Mouse (Mus musculus): ENCODE measurements around the gene Rngtt. TPM values are rescaled to one million over a fixed set of nuclear protein-coding genes. Genes with fewer than 3 reads are reported as not detected.

Rngtt gene
- polyA plus RNA-seq, 1 experiment from 2014 or later, result 21.6 TPM

DNA sequence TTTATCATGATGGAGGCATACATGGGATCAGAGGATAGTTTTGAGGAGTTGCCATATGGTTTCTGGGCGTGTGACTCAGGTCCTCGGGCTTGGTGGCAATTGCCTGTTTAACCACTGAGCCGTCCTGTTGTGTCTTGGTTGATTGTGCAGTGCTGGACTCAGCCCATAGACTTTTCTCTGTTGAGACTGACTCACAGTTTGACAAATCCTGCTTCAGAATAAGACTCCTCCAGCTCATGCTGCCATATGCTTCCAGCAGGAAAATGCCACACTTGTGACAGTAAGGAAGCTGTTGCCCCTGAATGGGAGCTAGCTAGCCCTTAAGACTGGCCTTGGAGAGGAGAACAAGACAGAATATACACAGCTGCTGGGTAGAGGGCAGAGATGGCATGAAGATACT is 149.7 kb downstream of the Rngtt start:
- WGBS, result 93% methylated on average over 3 of the region's 3 CpGs
- no peak overlapping the region for H3K4me2 ChIP-seq (replicated peaks)

GRCm38 (mm10) chr4:33464432-33464831 is 154.3 kb downstream of the Rngtt start:
- 77% methylated on average over 1 of the region's 1 CpGs for WGBS
- no peak overlapping the region for H3K27ac ChIP-seq (replicated peaks)
- H3K9ac ChIP-seq, result no peak overlapping the region
- H3K27me3 ChIP-seq, result no peaks in the 10 kb centered on the region
- ATAC-seq (ENCODE audit: insufficient number of reproducible peaks, low FRiP score, low TSS enrichment, low read depth), result no peak
- H3K4me1 ChIP-seq, result no peaks in the 10 kb centered on the region
- H3K9me3 ChIP-seq (replicated peaks), result no peaks in the 10 kb centered on the region
- H3K4me3 ChIP-seq (replicated peaks), result no peak overlapping the region
- peaks cover 2% of the 10 kb centered on the region; the same call in 1 of the 2 replicates for H3K36me3 ChIP-seq
- no peak overlapping the region for H3K4me2 ChIP-seq (replicated peaks)

More for the DNA sequence above, 149.7 kb downstream of the Rngtt start:
- Histone ChIP-seq H3K27me3 (no peaks in the 10 kb centered on the region), H3K9ac (no peak overlapping the region), H3K4me1 (no peaks in the 10 kb centered on the region), H3K27ac (replicated peaks) (no peak overlapping the region), H3K4me3 (replicated peaks) (no peak overlapping the region), H3K36me3 (peaks cover 2% of the 10 kb centered on the region; the same call in 1 of the 2 replicates), H3K9me3 (replicated peaks) (no peaks in the 10 kb centered on the region)
- ATAC-seq (ENCODE audit: insufficient number of reproducible peaks, low FRiP score, low TSS enrichment, low read depth), result no peak

- 86% methylated on average over 3 of the region's 3 CpGs for WGBS
- Histone ChIP-seq H3K4me3 (replicated peaks) (no peak overlapping the region), H3K27ac (replicated peaks) (no peak overlapping the region), H3K9me3 (replicated peaks) (no peaks in the 10 kb centered on the region), H3K27me3 (no peaks in the 10 kb centered on the region), H3K4me1 (no peaks in the 10 kb centered on the region), H3K4me2 (replicated peaks) (no peak overlapping the region), H3K36me3 (peaks cover 2% of the 10 kb centered on the region; the same call in 1 of the 2 replicates), H3K9ac (no peak overlapping the region)
- ATAC-seq (ENCODE audit: insufficient number of reproducible peaks, low FRiP score, low TSS enrichment, low read depth), result no peak
Measured at GRCm38 (mm10) chr4:33465871-33466270, 155.8 kb downstream of the Rngtt start.

GRCm38 (mm10) chr4:33466970-33467399 is 156.9 kb downstream of the Rngtt start:
- Histone ChIP-seq H3K27me3 (no peaks in the 10 kb centered on the region), H3K27ac (replicated peaks) (no peak overlapping the region), H3K4me1 (no peaks in the 10 kb centered on the region), H3K9ac (no peak overlapping the region), H3K4me3 (replicated peaks) (no peak overlapping the region), H3K36me3 (peaks cover 2% of the 10 kb centered on the region; the same call in 1 of the 2 replicates), H3K9me3 (replicated peaks) (no peaks in the 10 kb centered on the region), H3K4me2 (replicated peaks) (no peak overlapping the region)
- no peak for ATAC-seq (ENCODE audit: insufficient number of reproducible peaks, low FRiP score, low TSS enrichment, low read depth)
- 88% methylated on average over 2 of the region's 2 CpGs for WGBS

- Histone ChIP-seq H3K9me3 (replicated peaks) (no peaks in the 10 kb centered on the region), H3K36me3 (no peaks in the 10 kb centered on the region), H3K9ac (no peak overlapping the region), H3K4me1 (no peaks in the 10 kb centered on the region), H3K4me3 (replicated peaks) (no peak overlapping the region), H3K4me2 (replicated peaks) (no peak overlapping the region), H3K27me3 (no peaks in the 10 kb centered on the region), H3K27ac (replicated peaks) (no peak overlapping the region)
- 83% methylated on average over 1 of the region's 1 CpGs for WGBS
- no peak for ATAC-seq (ENCODE audit: insufficient number of reproducible peaks, low FRiP score, low TSS enrichment, low read depth)
Measured at GRCm38 (mm10) chr4:33467627-33468026, 157.5 kb downstream of the Rngtt start.

- Histone ChIP-seq H3K27me3 (no peaks in the 10 kb centered on the region), H3K4me1 (no peaks in the 10 kb centered on the region), H3K4me3 (replicated peaks) (no peak overlapping the region), H3K27ac (replicated peaks) (no peak overlapping the region), H3K9me3 (replicated peaks) (no peaks in the 10 kb centered on the region), H3K36me3 (no peaks in the 10 kb centered on the region), H3K4me2 (replicated peaks) (no peak overlapping the region), H3K9ac (no peak overlapping the region)
- WGBS, result 90% methylated on average over 3 of the region's 3 CpGs
- ATAC-seq (ENCODE audit: insufficient number of reproducible peaks, low FRiP score, low TSS enrichment, low read depth), result no peak
Measured at GRCm38 (mm10) chr4:33468151-33468550, 158.0 kb downstream of the Rngtt start.

- H3K27me3 ChIP-seq, result no peaks in the 10 kb centered on the region
- H3K9me3 ChIP-seq (replicated peaks), result no peaks in the 10 kb centered on the region
- 100% methylated on average over 1 of the region's 1 CpGs for WGBS
- H3K4me2 ChIP-seq (replicated peaks), result no peak overlapping the region
- no peaks in the 10 kb centered on the region for H3K36me3 ChIP-seq
- H3K27ac ChIP-seq (replicated peaks), result no peak overlapping the region
- no peak overlapping the region for H3K4me3 ChIP-seq (replicated peaks)
- H3K4me1 ChIP-seq, result no peaks in the 10 kb centered on the region
- no peak for ATAC-seq (ENCODE audit: insufficient number of reproducible peaks, low FRiP score, low TSS enrichment, low read depth)
- H3K9ac ChIP-seq, result no peak overlapping the region
Measured at GRCm38 (mm10) chr4:33470671-33471302, 160.7 kb downstream of the Rngtt start.

GRCm38 (mm10) chr4:33478011-33478785 is 168.1 kb downstream of the Rngtt start:
- H3K9ac ChIP-seq, result no peak overlapping the region

DNA sequence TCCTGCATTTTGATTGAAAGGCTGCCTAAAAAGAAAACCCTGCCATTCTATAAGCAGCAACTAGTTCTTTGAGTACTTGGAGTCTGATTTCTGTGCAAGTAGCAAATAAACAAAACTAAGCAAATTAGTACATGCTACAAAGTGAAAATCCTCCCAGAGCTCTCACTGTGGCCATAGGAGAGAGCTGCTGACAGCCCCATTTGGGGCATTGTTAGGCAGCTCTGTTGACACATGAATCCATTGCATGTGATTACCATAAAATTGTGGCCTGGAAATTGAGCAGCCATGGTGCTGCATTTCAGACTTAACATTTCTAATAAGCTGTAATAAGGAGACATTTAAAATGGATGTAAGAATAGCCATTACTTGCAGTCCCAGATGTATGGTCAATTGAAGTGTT is 171.6 kb downstream of the Rngtt start:
- Histone ChIP-seq H3K4me1 (no peaks in the 10 kb centered on the region), H3K4me3 (replicated peaks) (no peak overlapping the region), H3K4me2 (replicated peaks) (no peak overlapping the region), H3K27ac (replicated peaks) (no peak overlapping the region), H3K36me3 (no peaks in the 10 kb centered on the region), H3K9ac (no peak overlapping the region), H3K9me3 (replicated peaks) (no peaks in the 10 kb centered on the region), H3K27me3 (no peaks in the 10 kb centered on the region)
- no peak for ATAC-seq (ENCODE audit: insufficient number of reproducible peaks, low FRiP score, low TSS enrichment, low read depth)

More at GRCm38 (mm10) chr4:33478011-33478785, 168.1 kb downstream of the Rngtt start:
- 76% methylated on average over 8 of the region's 8 CpGs for WGBS
- H3K4me2 ChIP-seq (replicated peaks), result no peak overlapping the region
- no peak overlapping the region for H3K27ac ChIP-seq (replicated peaks)
- no peaks in the 10 kb centered on the region for H3K27me3 ChIP-seq
- no peak overlapping the region for H3K4me3 ChIP-seq (replicated peaks)
- no peaks in the 10 kb centered on the region for H3K36me3 ChIP-seq
- H3K4me1 ChIP-seq, result no peaks in the 10 kb centered on the region
- no peaks in the 10 kb centered on the region for H3K9me3 ChIP-seq (replicated peaks)
- no peak for ATAC-seq (ENCODE audit: insufficient number of reproducible peaks, low FRiP score, low TSS enrichment, low read depth)

DNA sequence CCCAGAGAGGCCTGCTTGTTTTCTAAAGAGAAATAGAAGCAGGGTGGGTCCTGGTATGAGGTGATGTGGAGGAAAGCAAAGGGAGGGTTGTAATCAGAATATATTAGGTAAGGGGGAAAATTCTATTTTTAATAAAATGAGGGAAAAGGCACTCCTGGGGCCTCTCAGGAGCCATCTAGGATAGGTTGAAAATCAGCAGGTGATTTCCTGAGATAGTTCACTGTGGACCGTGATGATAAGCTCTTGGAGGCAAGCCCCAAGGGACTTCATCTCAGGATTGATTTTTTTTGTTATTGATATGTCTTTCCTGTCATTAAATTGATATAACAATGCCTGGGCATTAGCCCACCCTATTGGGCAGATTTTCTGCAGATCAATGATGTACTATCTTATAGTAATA is 175.9 kb downstream of the Rngtt start:
- no peaks in the 10 kb centered on the region for H3K4me1 ChIP-seq
- H3K9ac ChIP-seq, result no peak overlapping the region
- H3K27ac ChIP-seq (replicated peaks), result no peak overlapping the region
- H3K27me3 ChIP-seq, result no peaks in the 10 kb centered on the region
- H3K9me3 ChIP-seq (replicated peaks), result no peaks in the 10 kb centered on the region
- 82% methylated on average over 1 of the region's 1 CpGs for WGBS
- no peak overlapping the region for H3K4me3 ChIP-seq (replicated peaks)
- no peak overlapping the region for H3K4me2 ChIP-seq (replicated peaks)
- no peaks in the 10 kb centered on the region for H3K36me3 ChIP-seq
- ATAC-seq (ENCODE audit: insufficient number of reproducible peaks, low FRiP score, low TSS enrichment, low read depth), result no peak

- Histone ChIP-seq H3K36me3 (no peaks in the 10 kb centered on the region), H3K4me1 (no peaks in the 10 kb centered on the region), H3K9me3 (replicated peaks) (no peaks in the 10 kb centered on the region), H3K27ac (replicated peaks) (no peak overlapping the region), H3K27me3 (no peaks in the 10 kb centered on the region), H3K4me3 (replicated peaks) (no peak overlapping the region), H3K9ac (no peak overlapping the region), H3K4me2 (replicated peaks) (no peak overlapping the region)
- 89% methylated on average over 1 of the region's 1 CpGs for WGBS
- no peak for ATAC-seq (ENCODE audit: insufficient number of reproducible peaks, low FRiP score, low TSS enrichment, low read depth)
Measured at GRCm38 (mm10) chr4:33491108-33491507, 181.0 kb downstream of the Rngtt start.
